In genomic region chr16:42444863-42445423, GRCm38 (mm10) we compare ENCODE assay signal across 8 mouse cellular contexts.
DNase-seq lines count a peak whose midpoint lies in the region; ATAC-seq and TF ChIP-seq lines count a peak whose summit lies in the region.

No protein-coding gene starts in this region.

- peak overlapping the region; percentile 44 for H3K9ac ChIP-seq in forebrain, embryonic 13.5 days
- no peak overlapping the region for H3K9ac ChIP-seq in midbrain, embryonic 15.5 days

- TF ChIP-seq CTCF in layer of hippocampus, adult 2 months (conservative IDR thresholded peaks at IDR 0.05) = no peak

- H3K36me3 ChIP-seq in forebrain, embryonic 13.5 days (ENCODE audit: poor library complexity, severe bottlenecking) = no peaks in the 10 kb centered on the region
- no peaks in the 10 kb centered on the region for H3K36me3 ChIP-seq in midbrain, embryonic 15.5 days (replicated peaks)

- no peaks in the 10 kb centered on the region for H3K27me3 ChIP-seq in forebrain, embryonic 13.5 days
- no peaks in the 10 kb centered on the region for H3K27me3 ChIP-seq in midbrain, embryonic 15.5 days (replicated peaks)

- H3K4me1 ChIP-seq in forebrain, embryonic 13.5 days = peaks cover 25% of the 10 kb centered on the region
- H3K4me1 ChIP-seq in midbrain, embryonic 15.5 days = peaks cover 24% of the 10 kb centered on the region

- peaks cover 5% of the 10 kb centered on the region for H3K9me3 ChIP-seq in forebrain, embryonic 13.5 days (replicated peaks)
- H3K9me3 ChIP-seq in midbrain, embryonic 15.5 days = no peaks in the 10 kb centered on the region

- 9% methylated on average over 6 of the region's 6 CpGs for whole genome bisulfite sequencing in forebrain, embryonic 13.5 days
- 1% methylated on average over 6 of the region's 6 CpGs for WGBS in midbrain, embryonic 15.5 days

- peak; percentile 0 for DNase-seq in CD4-positive, CD25-positive, alpha-beta regulatory T cell, adult 2 months (ENCODE audit: low read depth, low spot score)
- peak; percentile 39 for DNase-seq in R1 (ENCODE audit: low read depth, low spot score)
- peak; percentile 49 to 60 for DNase-seq in layer of hippocampus, adult 2 months (ENCODE audit: low spot score in 2 of 2)
- no peak for DNase-seq in urinary bladder, postnatal 4 days (ENCODE audit: low spot score in 2 of 2)
- DNase-seq in adrenal gland, adult 18-20 months (ENCODE audit: low spot score in 2 of 2) = no peak

- H3K27ac ChIP-seq in forebrain, embryonic 13.5 days = peak overlapping the region; percentile 87
- H3K27ac ChIP-seq in layer of hippocampus, adult 2 months = peak overlapping the region; percentile 84
- H3K27ac ChIP-seq in midbrain, embryonic 15.5 days = peak overlapping the region; percentile 86

- H3K4me3 ChIP-seq in forebrain, embryonic 13.5 days = peak overlapping the region; percentile 8
- peak overlapping the region; percentile 50 for H3K4me3 ChIP-seq in layer of hippocampus, adult 2 months
- peak overlapping the region; percentile 17 for H3K4me3 ChIP-seq in midbrain, embryonic 15.5 days

- H3K4me2 ChIP-seq in forebrain, embryonic 13.5 days = peak overlapping the region; percentile 55
- H3K4me2 ChIP-seq in midbrain, embryonic 15.5 days = peak overlapping the region; percentile 46

- no peak for ATAC-seq in CD4-positive, CD25-positive, alpha-beta regulatory T cell, adult 4 months
- peak; percentile 88 for ATAC-seq in forebrain, embryonic 13.5 days
- peak; percentile 93 for ATAC-seq in midbrain, embryonic 15.5 days (replicated peaks)

Comparison
In these comparisons a context has a peak if more than half of its experiments do, and no peak if none do; other contexts are left out.
1. DNase-seq: peak in CD4-positive, CD25-positive, alpha-beta regulatory T cell, adult 2 months (single experiment), R1 (single experiment) and layer of hippocampus, adult 2 months (2 of 2); none in urinary bladder, postnatal 4 days (0 of 2) and adrenal gland, adult 18-20 months (0 of 2).
2. Peak in every context shown above with its lines, with median percentiles within 50 percentile points of each other: H3K27ac ChIP-seq and H3K4me3 ChIP-seq.